Mouse (Mus musculus): ENCODE measurements at regions not wholly inside any gene's neighbourhood (a gene's known extent, or its start where the extent isn't known, plus 50 kb on each side); places are given as distances from the start of the nearest gene placed in this dataset.
A peak's percentile ranks its signal among the peaks of the same experiment; 100 is the strongest.

DNA sequence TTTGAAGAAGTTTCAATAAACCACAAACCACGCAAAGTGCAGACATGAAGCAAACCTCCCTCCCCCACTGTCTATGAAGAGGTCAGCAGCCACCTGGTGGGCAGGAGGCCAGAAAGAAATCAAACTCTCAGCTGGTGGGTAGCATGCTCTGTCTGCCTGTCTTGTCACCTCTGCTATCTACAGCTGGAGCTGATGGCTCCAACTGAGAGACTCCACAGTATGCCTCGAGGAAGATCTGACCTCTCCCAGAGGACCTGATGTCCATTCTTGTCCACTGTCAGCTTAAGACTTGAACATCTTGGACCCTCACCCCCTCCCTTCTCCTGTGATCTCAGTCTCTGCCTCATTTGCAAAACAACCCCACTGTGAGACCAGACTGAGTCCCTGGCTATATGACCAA, 585.0 kb upstream of the Cdh11 start:
- DNase-seq (ENCODE audit: low read depth, low spot score), result no peak

DNA sequence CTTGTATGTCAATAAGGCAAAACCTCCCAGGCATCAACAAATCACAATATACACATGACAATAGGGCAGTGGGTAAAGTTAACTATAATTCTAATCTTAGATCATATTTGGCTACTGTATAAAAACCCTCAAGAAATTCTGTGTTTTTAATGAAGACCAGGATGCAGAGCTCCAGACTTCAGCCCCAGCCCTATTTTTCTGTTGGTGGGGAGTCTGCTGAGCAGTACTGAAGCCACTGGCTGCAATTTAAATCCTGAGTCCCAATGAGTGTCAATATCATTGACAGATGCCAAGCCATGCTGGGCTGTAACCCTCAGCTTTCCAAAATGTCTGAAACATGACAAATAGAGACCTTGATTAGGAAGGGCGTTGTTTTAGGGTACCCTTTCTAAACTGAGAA, 587.6 kb upstream of the Cdh11 start:
- DNase-seq (ENCODE audit: low read depth, low spot score), result no peak

DNA sequence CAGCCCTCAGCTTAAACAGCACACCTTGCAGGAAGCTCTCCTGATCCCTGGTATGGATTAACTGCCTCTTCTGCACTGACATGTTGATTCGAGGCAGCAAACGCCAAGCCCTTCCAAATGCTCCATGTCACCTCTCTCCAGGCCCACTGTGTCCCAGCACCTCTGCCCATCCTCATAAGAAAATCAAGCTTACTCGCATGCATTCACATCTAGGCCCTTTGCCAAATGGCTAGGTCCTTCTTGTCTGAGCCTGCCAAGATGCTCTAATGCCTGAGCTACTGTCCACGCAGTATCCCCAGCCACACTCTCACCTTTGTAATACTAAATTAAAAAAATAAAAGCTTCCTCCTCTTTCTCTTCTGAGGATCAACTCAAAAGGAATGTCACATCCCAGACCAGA, 588.7 kb upstream of the Cdh11 start:
- DNase-seq (ENCODE audit: low read depth, low spot score), result no peak

DNA sequence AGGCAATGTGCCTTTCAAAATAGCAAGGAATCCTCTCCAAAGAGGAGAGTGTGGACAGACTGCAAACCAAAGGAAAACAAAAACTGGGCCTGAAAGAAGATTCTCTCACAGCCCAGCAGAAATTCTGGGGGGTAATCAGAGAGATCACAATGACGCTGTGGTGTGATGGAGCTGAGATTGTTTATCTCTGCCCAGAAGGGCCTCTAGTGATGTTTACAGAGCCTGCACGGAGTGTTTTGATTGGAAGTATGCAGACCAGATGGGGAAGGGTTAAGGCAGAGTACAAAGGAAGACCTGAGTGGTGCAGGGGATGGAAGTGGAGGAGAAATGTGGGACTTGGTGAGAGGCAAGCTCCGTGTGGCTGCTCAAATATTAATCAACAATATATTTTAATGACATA, 593.1 kb upstream of the Cdh11 start:
- DNase-seq (ENCODE audit: low read depth, low spot score), result no peak

DNA sequence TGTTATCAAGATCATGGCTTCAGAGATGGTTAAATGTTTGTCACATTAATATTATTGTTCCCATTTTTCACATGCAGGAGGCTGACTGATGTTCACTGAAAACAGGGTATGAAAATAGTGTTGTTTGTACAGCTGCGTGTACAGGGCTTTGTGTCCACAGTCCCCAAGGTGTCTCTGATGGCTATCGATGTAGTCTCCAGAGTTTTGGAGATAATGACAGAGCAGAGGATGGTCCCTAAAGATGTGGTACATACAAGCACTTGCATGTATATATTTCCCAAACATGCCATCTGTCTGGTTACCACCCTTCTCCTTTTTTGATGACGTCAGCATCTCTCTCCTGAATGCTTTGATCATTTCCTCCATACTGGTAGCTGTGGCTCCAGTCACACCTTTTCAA, 596.1 kb upstream of the Cdh11 start:
- no peak for DNase-seq (ENCODE audit: low read depth, low spot score)

DNA sequence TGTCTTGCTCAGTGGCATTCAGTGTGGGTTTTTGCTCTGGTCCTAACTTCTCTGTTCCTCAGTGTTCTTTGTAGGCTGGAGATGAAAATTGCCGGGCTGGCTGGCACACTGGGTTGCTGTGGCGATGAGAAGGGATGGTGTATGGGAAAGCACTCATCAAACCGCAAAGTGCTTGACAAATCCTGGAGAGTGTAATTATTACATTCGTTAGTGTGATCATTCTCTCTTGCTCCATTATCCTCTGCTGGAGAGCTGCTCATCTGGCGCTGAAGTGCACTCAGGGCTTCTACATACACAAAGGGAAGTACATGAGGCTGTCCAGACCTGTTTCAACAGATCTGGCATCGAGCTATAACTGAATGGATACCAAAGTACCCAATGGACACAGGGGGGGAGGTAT, 605.9 kb upstream of the Cdh11 start:
- DNase-seq (ENCODE audit: low read depth, low spot score), result no peak

DNA sequence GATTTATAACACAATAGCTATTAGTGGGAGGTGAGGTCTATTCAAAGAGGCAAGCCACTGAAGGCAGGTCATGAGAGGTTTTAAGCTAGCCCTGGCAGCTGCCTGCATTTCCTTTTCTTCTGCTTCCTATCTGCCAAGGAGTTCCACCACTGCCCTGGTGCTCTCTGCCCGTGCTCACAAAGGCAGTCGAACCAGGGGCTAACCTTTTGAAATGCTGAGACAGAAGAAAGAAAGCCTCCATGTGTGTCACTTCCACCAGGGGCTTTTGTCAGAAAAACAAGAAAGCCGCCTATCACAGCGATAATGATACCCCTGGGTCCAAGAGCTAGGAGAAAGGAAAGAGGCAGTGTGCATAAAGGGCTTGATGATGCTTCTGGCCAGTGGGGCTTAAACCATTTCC, 609.9 kb upstream of the Cdh11 start:
- no peak for DNase-seq (ENCODE audit: low read depth, low spot score)

DNA sequence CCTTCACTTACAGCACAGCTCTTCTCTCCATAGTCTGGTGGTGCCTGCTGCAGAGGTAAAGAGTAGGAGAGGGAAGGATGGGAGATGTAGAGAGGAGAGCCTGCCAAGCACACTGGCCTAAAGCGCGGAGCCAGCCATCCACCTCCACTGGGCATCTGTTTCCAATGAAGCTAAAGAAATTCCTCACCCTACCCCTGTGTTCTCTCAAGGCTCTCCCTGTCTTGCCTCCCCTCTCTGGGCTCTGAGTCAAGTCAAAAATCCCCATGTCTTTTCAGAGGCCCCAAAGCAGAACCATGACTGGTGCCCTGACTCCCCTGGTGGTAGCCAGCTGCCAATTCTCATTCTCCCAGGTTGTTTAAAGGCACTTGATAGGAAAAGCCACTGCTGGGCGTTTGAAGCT, 612.7 kb upstream of the Cdh11 start:
- no peak for DNase-seq (ENCODE audit: low read depth, low spot score)

DNA sequence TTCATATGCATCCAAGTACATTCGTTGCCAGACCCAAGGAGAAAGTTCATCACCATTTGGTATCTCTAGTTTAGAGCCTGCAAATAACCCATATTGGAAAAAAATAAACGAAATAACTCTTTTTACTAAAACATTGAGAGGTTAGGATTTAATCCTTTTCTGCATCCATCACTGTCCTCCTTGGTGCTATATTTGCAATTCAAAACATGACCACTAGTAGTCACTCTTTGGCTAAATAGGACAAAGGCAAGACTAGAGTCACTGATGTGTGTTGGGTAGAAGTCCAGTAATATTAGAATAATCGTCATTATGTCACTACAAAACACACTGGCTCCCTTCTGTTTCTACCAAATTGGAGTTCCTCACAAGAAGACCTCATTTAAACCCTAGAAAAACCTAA, 614.0 kb upstream of the Cdh11 start:
- no peak for DNase-seq (ENCODE audit: low read depth, low spot score)

DNA sequence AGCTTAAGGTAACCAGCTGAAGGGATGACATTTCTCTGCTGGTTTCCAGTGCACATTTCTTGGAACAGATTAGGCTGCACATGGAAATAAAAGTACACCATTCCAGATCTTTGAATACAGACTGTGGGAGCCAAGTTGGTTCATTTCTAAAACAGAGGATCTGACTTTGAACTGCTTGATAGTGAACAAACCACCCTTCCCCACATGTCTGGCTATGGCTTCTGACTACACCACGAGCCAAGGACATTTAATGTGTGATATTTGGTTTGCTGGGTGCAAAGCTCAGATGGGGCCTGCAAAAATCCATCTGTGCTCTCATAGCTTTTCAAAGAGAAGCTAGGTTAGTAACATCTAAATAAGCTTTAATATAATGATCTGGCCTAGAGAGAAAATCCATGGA, 614.7 kb upstream of the Cdh11 start:
- DNase-seq (ENCODE audit: low read depth, low spot score), result no peak

DNA sequence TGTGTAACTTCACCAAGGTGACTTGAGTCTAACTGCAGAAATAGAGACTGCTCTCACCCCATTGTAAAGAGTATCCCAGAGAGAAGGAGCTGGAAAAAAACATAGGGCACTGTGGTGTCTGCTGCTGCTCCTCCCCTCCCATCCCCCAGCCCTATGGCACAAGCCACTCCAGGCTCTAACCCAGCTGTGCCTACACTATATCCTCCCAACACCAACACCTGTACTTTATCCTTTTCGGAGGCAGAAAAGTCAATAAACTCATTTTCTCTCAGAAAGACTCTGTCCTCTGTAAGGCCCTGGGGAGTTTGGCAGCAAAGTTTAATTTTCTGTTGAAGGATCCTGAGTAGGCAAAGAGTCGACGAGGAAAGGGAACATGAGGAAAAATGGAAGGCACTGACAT, 617.3 kb upstream of the Cdh11 start:
- no peak for DNase-seq (ENCODE audit: low read depth, low spot score)

DNA sequence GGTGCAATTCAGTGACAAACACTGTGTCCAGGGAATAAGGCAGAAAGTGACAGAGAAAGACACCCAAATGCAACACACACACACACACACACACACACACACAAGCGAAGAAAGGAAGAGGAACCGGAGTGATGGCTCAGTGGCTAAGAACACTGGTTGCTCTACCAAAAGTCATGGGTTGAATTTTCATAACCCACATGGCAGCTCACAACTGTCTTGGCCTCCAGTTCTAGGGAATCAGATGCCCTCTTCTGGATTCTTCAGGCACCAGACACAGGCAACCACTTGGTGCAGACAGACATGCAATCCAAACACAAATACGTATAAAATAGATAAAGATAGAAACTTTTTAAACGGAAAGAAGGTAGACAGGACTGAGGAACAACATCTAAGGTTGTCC, 618.4 kb upstream of the Cdh11 start:
- no peak for DNase-seq (ENCODE audit: low read depth, low spot score)

DNA sequence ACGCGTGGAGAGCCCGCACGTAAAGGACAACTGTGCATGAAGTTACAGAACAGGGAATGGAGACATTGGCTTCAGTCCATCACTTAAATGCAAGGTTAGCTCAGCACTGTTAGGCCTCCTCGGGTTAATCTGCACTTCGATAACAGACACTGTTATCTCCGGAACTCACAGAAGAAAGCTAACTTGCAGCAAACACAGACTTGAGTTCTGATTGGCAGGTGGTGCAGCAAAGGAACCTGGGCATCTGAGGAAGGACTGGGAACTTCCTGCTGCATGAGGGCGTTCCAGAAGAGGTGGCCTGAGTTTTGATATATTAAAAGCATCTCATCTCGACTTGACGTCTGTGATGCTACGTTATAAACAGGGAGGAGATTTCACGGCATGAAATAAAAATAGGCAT, 620.3 kb upstream of the Cdh11 start:
- no peak for DNase-seq (ENCODE audit: low read depth, low spot score)

DNA sequence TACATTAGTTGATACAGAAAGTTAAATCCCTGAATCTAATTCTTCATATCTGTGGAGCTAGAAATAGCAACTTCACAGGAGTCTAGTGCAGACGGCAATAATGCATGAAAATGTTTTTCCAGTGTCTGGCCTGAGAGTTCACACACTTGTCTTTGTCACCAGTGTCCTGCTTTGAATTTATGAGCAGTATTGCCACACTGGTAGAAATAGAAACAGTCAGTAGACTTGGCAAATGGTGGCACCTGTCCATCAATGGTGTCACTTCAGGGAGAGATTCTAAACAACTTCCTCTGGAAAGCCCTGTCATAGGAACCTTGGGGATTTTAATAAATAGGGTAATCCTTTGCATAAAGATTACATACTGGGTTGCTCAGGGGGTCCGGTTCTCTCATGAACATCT, 621.5 kb upstream of the Cdh11 start:
- no peak for DNase-seq (ENCODE audit: low read depth, low spot score)

DNA sequence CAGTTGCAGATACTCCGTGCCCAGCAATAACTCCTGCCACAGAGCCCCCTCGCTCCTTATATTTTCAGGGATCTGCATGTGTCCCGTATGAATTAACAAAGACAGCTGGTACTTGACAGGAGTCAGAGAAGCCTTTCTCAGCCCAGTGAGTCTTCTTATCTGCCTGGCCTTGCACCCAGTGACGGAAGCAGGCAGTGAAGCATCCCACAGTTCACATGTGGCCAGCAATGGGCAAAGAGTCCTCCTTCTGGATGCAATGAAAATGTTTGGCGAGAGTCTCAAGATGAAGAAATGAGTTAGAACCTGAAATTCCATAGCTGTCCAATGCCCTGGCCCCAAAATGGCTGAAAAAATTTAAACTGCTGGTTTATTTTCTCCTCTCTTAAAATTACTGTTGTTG, 622.2 kb upstream of the Cdh11 start:
- no peak for DNase-seq (ENCODE audit: low read depth, low spot score)

DNA sequence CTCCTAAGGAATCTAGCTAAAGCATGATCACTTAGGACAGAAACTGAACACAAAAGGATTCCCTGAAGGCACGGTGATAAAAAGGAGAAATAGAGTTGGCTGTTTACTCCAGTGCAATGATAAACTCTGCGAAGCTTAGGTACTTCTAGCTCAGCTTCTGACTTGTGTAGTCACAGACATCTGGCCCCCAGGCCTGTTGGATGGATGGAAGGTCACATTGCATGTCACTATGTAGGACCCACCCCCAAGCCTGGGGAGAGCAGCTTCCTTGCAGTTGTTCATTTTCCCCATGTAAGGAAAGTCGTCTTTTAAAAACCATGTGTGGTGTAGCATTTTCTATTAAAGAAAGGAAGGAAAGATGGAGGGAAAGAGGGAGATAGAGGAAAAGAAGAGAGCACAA, 623.0 kb upstream of the Cdh11 start:
- no peak for DNase-seq (ENCODE audit: low read depth, low spot score)

DNA sequence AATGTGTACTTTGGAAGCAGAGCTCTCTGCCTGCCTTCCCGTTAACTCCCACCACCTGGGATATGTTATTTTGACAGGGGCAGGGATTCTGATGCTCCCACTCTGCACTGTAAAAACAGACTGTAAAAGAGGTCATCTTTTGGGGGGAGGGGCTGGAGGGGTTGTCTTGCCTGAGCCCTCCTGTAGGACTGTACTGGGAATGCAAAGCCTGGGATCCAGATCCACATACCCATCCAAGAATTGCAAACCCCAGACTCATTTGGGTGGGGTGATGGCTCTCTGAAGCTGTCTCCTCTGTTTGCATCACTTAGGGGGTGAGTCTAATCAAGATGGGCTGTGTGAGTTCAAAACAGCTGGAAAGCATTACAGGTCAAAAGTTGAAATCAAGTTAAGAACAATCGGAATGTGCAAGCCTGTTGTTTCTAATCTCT, 623.7 kb upstream of the Cdh11 start:
- peak; percentile 57 for DNase-seq (ENCODE audit: low read depth, low spot score)

DNA sequence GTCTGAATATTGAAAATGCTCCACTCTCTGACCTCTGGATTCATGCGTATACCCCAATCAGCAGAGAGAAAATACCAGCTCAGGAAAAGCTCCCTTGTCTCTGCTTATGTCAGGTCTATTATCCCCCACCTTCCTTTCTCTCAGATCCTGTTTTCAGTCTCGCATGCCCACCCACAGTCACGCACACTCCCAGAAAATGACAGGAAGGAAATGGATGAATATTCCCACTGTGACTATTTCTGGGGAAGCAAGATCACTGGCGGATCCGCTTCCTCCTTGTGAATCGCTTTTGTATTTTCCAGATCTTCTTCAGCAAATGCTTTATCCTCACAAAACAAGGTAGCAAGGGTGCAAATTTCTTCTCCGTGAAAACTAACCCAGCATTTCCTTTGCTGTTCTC, 627.3 kb upstream of the Cdh11 start:
- DNase-seq (ENCODE audit: low read depth, low spot score), result no peak

DNA sequence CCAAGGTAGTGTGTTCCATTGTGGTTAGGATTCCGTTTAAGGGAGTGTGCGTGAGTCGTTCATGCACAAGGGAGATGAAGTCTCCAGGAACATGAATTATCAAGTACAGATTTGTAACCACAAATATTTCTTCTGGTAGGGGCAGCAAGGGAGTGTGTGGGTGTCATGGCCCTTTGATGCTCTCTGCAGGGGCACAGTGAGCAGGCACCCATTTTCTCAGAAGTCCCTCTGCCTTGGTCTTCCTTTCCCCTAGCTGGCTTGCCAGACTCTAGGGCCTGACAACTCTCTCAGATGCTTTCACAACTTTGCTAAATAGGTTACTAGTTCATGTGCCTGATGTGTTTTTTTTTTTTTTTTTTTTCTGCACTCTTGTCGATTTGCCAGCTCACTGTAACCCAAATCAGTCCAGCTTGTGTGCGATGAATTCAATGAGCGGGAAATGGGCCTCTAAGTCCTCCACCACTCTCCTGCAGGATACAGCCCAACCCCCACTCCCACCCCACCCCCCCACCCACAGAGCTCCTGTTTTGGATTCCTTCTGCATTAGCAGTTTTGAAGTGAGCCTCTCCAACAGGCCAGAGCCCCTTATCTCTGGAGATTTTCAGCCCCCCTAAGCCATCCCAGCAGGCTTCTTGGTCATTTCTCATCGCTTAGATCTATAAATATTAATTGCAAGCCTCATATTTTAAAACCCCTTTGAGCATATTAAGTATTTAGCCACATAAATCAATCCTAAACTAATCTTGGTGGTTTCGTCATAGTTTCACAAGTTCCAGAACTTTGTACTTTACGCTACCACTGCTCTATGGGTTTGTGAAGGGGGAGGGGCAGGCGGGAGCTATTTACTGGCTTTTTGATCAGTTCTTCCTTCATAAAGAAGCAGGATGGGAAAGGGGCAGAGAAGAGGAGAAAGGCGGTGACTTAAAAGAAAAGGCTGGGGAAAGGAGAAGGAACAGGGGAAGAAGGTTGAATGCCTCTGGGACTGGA, 628.4 kb upstream of the Cdh11 start:
- DNase-seq (ENCODE audit: low read depth, low spot score), result no peak

DNA sequence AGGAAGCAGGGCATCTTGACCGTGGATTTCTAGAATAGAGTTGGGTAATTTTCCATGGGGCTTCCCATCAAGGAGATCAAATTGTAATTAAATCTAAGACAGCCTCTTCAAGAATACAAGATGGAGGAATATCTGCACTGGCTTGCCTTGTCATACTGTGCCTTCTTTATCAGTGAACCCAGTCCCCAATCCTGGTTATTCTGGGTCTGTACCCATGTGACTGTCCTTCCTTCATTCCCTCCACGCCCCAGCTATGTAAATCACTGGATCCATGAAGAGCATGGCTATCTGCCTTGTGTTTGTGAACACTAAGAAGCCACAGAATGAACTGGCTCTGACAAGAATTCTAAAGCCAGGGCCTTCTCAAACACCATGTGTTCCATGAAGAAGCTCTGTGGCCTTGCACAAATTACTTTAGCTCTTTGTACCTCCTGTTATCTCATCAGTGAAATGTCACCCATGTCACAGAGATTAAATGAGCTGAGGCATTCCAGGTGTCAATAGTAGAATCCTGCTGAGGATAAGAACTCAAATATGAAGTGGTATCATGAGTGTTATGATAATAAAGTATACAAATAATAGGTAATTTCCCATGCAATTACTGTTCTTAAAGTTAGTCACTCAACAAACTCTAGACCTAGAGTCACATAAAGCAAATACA, 637.0 kb upstream of the Cdh11 start:
- no peak for DNase-seq (ENCODE audit: low read depth, low spot score)

DNA sequence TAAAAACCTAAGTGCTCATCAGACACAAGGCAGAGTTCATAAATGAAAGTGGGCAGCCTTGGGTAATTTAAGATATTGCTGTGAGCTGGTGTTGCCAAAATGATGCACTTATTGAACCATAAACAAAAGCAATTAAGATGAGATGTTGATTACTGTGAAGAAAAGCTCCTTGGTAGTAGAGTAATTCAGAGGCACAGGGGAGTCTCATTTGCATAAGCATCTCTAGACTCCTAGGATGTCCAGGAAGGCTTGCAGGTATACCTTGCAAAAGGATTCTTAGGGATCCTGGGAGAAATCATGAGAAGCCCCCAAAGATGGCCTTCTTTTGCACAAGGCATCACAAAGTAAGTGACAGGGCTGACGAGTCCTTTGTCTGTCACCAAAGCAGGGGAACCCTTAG, 640.5 kb upstream of the Cdh11 start:
- no peak for DNase-seq (ENCODE audit: low read depth, low spot score)

DNA sequence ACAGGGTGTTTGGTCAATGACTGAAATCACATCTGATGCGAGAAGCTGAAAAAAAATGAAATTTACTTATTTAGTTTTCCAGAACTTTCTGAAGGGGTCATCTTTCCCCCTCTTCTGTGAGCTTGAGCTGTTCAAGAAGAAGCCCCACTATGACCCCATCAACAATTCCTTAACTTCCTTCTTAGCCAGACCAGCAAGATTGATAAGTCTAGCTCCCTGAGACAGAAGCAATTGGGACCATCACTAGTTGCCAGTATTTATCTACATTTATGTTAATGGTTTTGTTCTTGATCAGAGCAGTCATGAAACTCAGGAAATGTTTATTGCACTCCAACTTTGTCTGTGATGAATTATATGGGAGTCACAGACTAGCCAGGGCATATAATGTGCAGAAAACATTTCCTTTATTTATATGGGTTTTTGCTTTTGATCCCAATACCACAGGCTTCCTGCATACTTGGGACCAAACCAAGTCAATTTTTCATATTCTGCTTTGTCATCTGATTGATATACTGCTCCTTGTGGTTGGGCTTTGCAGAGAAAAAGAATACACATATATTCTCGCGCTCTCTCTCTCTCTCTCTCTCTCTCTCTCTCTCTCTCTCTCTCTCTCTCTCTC, 645.5 kb upstream of the Cdh11 start:
- no peak for DNase-seq (ENCODE audit: low read depth, low spot score)

All from embryo, embryonic 11.5 days (tissue).